Mouse (Mus musculus) lung, postnatal 36 days (tissue): ENCODE data around the gene Resp18.

Experiments
- DNase-seq: peaks from one replicate; pipeline ENCODE4 v3.0.0; 2022; ENCODE audit warnings: mixed read lengths

Resp18 gene

GRCm38 (mm10) chr1:75264091-75264880 is 13.9 kb downstream of the Resp18 start, which contains the start of gene Ptprn:
Gene Ptprn, minus strand, starts transcription at chr1:75264502.
- no peak for DNase-seq

DNA sequence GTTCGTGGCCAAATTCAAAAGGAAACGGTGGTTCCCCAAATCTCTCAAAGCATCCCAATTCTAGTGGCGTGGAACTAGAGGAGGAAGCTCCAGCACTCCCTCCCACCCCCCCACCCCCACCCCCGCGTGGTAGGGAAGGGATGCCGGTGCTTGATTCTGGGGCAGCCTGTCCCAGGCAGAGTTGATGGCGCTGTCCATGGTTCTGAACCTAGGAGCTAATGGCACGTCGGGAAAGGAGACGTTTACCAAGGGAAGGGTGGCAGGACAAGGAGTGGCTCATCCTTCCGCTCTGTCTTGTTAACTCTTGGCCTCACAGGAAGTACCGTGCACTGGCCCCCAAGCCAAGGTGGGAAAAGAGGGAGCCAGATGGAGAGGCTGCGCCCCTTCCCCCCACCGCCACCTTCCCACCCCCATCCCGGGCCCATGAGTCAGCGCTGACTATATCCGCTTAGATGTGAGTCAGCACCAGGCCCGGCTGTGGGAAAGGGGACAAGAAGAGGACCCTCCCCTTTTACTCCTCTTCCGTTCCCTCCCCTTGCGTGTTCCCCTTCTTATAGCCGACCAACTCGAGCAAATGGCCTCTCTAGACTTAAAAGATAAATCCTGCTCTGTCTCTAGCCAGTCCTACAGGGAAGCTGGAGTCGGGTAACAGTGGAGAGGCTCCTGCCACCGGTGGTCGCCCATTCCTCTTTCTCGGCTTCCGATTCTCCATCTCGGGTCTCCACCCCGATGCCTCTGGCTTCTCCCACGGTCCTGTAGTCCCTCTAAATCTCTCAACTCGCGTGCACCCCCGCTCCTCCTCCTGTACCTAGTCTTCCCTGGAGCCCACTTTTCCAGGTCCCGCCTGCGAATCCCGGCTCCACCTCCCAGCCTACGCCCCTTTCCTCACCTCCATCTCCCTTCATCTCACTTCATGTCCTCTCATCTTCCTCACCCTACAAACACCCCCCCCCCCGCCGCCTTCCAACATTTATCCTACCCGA is 15.0 kb downstream of the Resp18 start:
- DNase-seq: peak; percentile 65

- DNase-seq: no peak
Observed at GRCm38 (mm10) chr1:75261278-75261677, 16.9 kb downstream of the Resp18 start.

DNA sequence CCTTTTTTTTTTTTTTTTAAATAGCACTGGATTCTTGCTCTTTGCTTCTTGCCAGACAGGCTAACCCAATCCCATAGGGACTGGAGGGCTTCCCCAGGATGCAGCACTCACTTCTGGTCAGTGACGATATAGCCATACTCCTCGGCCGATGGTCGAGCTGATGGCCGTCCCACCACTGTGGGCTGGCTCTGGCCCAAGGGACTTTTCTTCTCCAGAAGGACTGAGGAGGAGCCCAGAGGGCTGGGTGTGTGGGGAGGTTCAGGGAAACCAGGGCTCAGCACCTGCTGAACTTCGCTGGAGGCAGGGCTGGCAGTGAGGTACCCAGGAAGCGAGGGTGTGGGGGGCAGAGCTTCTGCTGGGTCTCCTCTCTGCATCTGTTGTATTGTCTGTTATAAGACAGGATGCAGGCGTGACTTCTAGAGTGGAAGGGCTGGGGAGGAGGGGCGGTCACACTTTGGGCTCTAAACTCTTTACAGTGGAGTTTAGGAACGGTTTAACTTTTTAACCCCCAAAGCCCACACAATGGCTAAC is 22.6 kb downstream of the Resp18 start:
- no peak for DNase-seq

GRCm38 (mm10) chr1:75254625-75255013 is 23.6 kb downstream of the Resp18 start:
- DNase-seq: no peak

- peak; percentile 93 for DNase-seq
Observed at GRCm38 (mm10) chr1:75253849-75254624, 24.2 kb downstream of the Resp18 start.

GRCm38 (mm10) chr1:75253029-75253428 is 25.2 kb downstream of the Resp18 start:
- DNase-seq: no peak

GRCm38 (mm10) chr1:75252308-75252707 is 25.9 kb downstream of the Resp18 start:
- no peak for DNase-seq

GRCm38 (mm10) chr1:75251112-75251970 is 26.9 kb downstream of the Resp18 start:
- DNase-seq: peak; percentile 90

- DNase-seq: no peak
Observed at GRCm38 (mm10) chr1:75250498-75250897, 27.7 kb downstream of the Resp18 start.

DNA sequence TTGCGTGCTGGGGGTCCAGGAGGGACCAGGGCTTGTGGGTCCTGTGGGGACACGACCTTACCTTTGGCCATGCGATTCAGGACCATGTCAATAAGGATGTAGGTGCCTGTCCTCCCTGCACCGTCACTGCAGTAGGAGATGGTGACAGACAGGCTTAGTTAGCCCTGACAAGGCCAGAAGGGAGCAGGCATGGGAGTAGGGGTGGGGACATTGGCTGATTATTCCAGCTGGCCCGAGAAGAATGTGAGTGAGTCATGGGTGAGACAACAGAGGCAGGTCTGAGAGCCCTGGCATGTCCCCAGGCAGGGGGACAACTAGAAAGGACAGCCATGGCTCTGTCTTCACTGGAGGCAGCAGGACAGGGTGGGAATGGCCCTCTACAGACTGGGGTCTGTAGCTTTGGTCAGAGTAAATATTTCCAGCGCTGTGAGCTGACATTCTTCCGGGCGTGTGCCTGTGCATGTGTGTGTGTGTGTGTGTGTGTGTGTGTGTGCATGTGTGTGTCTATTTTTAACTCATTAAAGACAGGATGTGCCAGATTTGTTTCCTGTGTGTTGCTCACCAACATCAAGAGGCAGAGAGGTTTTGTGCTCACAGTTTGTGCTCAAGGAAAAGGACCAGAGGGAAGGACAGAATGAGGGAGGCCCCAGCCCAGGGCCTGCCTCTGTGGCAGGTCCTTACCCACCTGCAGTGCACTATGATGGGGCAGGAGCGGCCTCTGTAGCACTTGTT is 30.0 kb downstream of the Resp18 start:
- peak; percentile 55 for DNase-seq

- DNase-seq: no peak
Observed at GRCm38 (mm10) chr1:75247071-75247930, 30.9 kb downstream of the Resp18 start.

DNA sequence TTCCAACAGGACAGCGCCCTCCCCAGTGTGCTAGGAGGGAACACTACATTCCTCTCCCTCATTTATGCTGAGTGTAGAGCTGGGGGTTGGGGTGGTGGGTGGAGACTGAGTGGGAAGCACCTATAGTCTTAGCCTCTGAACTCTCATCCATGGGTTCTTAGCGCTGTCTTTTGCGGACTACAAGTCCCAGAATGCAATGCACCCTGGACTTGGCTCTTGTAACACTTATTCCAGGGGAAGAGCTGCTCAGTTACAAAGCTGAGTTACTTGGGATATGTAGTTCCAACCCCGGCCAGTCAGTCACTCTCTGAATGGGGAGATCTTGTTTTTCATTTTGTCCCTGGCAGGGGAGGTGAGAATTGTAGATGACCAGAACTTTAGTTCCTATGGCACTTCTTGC is 33.4 kb downstream of the Resp18 start:
- DNase-seq: peak; percentile 71

- DNase-seq: no peak
Observed at GRCm38 (mm10) chr1:75244175-75244826, 33.9 kb downstream of the Resp18 start.

GRCm38 (mm10) chr1:75243411-75243810 is 34.8 kb downstream of the Resp18 start:
- DNase-seq: no peak

- no peak for DNase-seq
Observed at GRCm38 (mm10) chr1:75239591-75239990, 38.6 kb downstream of the Resp18 start.

- DNase-seq: peak; percentile 93
Observed at GRCm38 (mm10) chr1:75236117-75237050, 41.8 kb downstream of the Resp18 start, which contains the start of gene Dnajb2. Gene Dnajb2, plus strand, starts transcription at chr1:75236406.

- DNase-seq: peak; percentile 88
Observed at GRCm38 (mm10) chr1:75234606-75235005, 43.6 kb downstream of the Resp18 start.
